Mouse (Mus musculus): ENCODE data around the gene Gm42669.

DNA sequence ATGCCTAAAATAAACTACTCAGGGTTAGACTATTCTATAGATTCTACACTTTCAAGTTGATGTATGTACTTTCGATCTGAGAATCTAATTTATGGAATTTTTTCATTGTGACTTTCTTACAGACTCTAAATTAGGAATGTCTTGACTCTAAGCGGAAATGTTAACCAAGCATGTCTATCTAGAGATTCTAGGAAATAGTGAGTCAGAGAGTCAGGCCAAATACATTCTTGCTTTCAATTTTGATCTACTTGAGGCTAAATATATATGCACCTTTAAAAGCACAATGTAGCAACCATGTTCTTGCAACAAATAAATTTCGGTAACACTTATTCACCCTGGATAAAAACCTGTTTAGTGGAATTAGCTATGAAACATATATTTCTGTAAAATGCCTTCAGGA, 21.4 kb downstream of the Gm42669 start:
- TF ChIP-seq CTCF (IDR thresholded peaks at IDR 0.05), result no peak
- TF ChIP-seq EP300 (IDR thresholded peaks at IDR 0.05), result no peak
